Mouse (Mus musculus): ENCODE data around the gene Rhox11. TPM values are rescaled to one million over a fixed set of nuclear protein-coding genes. Genes with fewer than 3 reads are reported as not detected.

The Rhox11 gene
- not detected for polyA plus RNA-seq (2014; fragmentation: Illumina TruSeq; extraction: RNeasy Lipid Tissue Mini Kit (QIAGEN cat#74804); ENCODE audit: low read depth, low replicate concordance)

DNA sequence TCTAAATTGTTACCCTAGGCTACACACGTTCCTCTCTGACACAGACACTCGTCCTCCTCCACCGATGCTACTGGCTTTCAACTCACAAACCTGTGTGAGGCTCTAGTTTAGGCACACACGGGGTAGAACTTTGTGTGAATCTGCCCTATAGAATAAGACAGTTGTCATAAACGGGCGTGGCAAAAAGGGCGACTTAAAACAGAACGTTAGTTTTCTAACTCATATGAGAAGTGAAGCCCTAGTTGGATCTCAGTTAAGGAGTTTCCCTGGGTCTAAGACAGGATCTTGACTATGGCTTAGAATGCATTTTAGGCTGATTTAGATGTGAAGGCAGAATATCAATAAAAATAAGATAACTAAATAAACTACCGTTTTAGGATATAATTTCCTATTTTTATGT, at the start of gene Rhox11:
Gene Rhox11 (minus strand): TSS at position 101 of the 400 bp plus-strand sequence.

DNA sequence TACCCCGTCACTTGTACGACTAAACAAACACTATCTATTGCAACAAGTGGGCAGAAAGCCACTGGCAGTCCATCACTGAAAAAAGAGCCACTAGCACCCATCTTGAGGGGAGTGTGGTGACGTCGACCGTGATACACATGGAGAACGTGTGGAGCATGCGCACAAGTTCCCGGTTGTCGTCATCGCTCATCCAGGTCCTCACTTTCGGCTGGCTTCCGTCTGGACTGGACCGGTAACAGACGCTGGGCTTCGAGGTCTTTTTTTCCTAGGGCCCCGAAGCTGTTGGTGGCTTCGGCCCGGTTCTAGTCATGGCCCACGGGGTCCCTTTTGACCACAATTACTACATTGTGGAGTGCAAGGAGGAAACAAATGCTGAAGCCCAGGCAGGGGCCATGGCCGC, 36.0 kb upstream of the Rhox11 start, which contains the start of gene Rhox13:
Gene Rhox13 (plus strand): TSS at position 238 of the 400 bp plus-strand sequence.

DNA sequence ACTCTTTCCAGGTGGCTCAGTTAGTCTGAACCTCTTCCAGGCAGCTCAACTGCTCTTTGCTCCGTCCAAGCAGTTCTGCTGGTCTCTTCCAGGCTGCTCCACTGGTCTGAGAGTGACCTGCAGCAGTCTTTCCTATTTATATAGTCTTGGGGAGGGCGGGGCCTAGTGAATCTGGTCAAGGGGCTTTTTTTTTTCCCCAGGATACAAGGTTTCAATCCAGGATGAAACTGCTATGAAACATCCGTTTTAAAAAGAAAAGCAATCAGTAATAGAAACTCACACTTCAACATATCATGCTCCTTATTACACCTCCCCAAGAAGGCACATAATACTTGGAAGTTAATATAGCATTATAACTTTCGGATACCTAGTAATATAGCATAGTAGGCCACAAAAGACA, 25.9 kb upstream of the Rhox11 start, which contains the start of gene Rhox12:
Gene Rhox12 (minus strand): TSS at position 101 of the 400 bp plus-strand sequence.

DNA sequence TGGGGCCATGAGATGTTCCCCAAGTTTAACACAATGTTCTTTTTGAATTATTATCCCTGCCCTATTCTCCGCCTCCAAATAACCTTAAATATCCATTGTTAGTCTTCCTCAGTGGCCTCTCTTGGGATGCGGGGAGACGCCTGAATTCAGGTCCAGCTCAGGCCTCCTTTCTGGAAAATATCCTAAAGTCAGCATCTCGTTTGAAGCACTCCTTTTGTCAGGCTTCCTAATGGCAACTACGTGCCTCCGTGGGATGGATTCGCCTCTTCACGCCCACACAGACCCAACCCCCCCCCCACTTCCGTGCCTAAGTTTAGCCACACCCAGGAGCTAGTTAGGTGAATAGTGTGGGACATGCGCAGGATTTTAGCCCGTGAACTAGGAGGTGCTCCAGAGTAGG, 18.8 kb downstream of the Rhox11 start, which contains the start of gene Rhox10:
Gene Rhox10 (plus strand): TSS at position 301 of the 400 bp plus-strand sequence.

DNA sequence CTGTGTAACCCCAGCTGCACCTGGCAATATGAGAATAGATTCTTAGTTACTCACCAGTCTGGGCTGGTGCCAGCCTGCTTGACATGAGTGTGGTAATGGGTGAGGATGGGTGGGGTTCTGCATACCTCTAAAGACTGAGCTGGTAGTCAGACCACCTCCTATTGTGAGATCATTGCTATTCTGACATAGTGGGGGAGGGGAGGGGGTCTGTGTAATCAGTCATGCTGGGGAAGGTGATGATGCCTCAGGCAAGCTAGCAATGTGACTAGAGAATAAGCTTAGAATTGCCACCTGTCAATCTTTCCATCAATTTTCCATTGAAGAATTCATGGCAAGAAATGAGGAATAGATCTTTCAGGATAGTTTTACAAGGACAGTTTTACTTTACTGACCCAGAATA, 41.9 kb downstream of the Rhox11 start, which contains the start of gene Btg1-ps2:
Gene Btg1-ps2 (minus strand): TSS at position 101 of the 400 bp plus-strand sequence.

Other genes with a start within 250 kb of the Rhox11 start
- 0.96 TPM for gene Rhox8, start 206.2 kb downstream of the Rhox11 start, polyA plus RNA-seq (2014; fragmentation: Illumina TruSeq; extraction: RNeasy Lipid Tissue Mini Kit (QIAGEN cat#74804); ENCODE audit: low read depth, low replicate concordance)
- gene Rhox7b, start 187.9 kb downstream of the Rhox11 start, polyA plus RNA-seq (2014; fragmentation: Illumina TruSeq; extraction: RNeasy Lipid Tissue Mini Kit (QIAGEN cat#74804); ENCODE audit: low read depth, low replicate concordance) = not detected
- not detected for gene Rhox9, start 183.4 kb downstream of the Rhox11 start, polyA plus RNA-seq (2014; fragmentation: Illumina TruSeq; extraction: RNeasy Lipid Tissue Mini Kit (QIAGEN cat#74804); ENCODE audit: low read depth, low replicate concordance)
- gene Btg1-ps1, start 66.3 kb downstream of the Rhox11 start, polyA plus RNA-seq (2014; fragmentation: Illumina TruSeq; extraction: RNeasy Lipid Tissue Mini Kit (QIAGEN cat#74804); ENCODE audit: low read depth, low replicate concordance) = not detected
- gene Btg1-ps2, start 42.0 kb downstream of the Rhox11 start, polyA plus RNA-seq (2014; fragmentation: Illumina TruSeq; extraction: RNeasy Lipid Tissue Mini Kit (QIAGEN cat#74804); ENCODE audit: low read depth, low replicate concordance) = not detected
- gene Rhox10, start 18.7 kb downstream of the Rhox11 start, polyA plus RNA-seq (2014; fragmentation: Illumina TruSeq; extraction: RNeasy Lipid Tissue Mini Kit (QIAGEN cat#74804); ENCODE audit: low read depth, low replicate concordance) = not detected
- gene Rhox12, start 25.8 kb upstream of the Rhox11 start, polyA plus RNA-seq (2014; fragmentation: Illumina TruSeq; extraction: RNeasy Lipid Tissue Mini Kit (QIAGEN cat#74804); ENCODE audit: low read depth, low replicate concordance) = not detected
- gene Rhox13, start 36.1 kb upstream of the Rhox11 start, polyA plus RNA-seq (2014; fragmentation: Illumina TruSeq; extraction: RNeasy Lipid Tissue Mini Kit (QIAGEN cat#74804); ENCODE audit: low read depth, low replicate concordance) = not detected
- gene Zbtb33, start 104.7 kb upstream of the Rhox11 start, polyA plus RNA-seq (2014; fragmentation: Illumina TruSeq; extraction: RNeasy Lipid Tissue Mini Kit (QIAGEN cat#74804); ENCODE audit: low read depth, low replicate concordance) = 12.4 TPM
- gene Tmem255a, start 167.3 kb upstream of the Rhox11 start, polyA plus RNA-seq (2014; fragmentation: Illumina TruSeq; extraction: RNeasy Lipid Tissue Mini Kit (QIAGEN cat#74804); ENCODE audit: low read depth, low replicate concordance) = 3.6 TPM
- gene Atp1b4, start 231.0 kb upstream of the Rhox11 start, polyA plus RNA-seq (2014; fragmentation: Illumina TruSeq; extraction: RNeasy Lipid Tissue Mini Kit (QIAGEN cat#74804); ENCODE audit: low read depth, low replicate concordance) = not detected

Data from adipose tissue, adult 10 weeks (tissue).